Mouse (Mus musculus) neural tube, embryonic 14.5 days (tissue): ENCODE measurements at regions not wholly inside any gene's neighbourhood (a gene's known extent, or its start where the extent isn't known, plus 50 kb on each side); places are given as distances from the start of the nearest gene placed in this dataset.

Experiments used
- ATAC-seq: fragments of 200-750 bp; cut with Nextera tagmentation; 2 replicates; pipeline ENCODE4 v1.8.0; 2017; ENCODE audit warnings: low read depth, mild to moderate bottlenecking, moderate TSS enrichment, moderate library complexity
- H3K27ac ChIP-seq: fragments of 300-500 bp; sonication (generic); 2 replicates; pipeline ENCODE4 v1.5.1; 2014; ENCODE audit warnings: low read depth, mild to moderate bottlenecking, control low read depth, low read length, moderate library complexity, mixed read lengths
- H3K27me3 ChIP-seq: fragments of 300-500 bp; sonication (generic); 2 replicates; pipeline ENCODE4 v1.6.1; 2014; ENCODE audit warnings: low read length; ENCODE audit not compliant: control insufficient read depth, insufficient read depth
- H3K36me3 ChIP-seq: fragments of 300-500 bp; sonication (generic); 2 replicates; pipeline ENCODE4 v1.6.1; 2014; ENCODE audit warnings: low read length, mixed read lengths; ENCODE audit not compliant: control insufficient read depth, insufficient read depth
- H3K4me1 ChIP-seq: fragments of 300-500 bp; sonication (generic); 2 replicates; pipeline ENCODE4 v1.6.1; 2014; ENCODE audit warnings: low read length; ENCODE audit not compliant: control insufficient read depth, insufficient read depth
- H3K4me2 ChIP-seq: fragments of 300-500 bp; sonication (generic); 2 replicates; pipeline ENCODE4 v1.6.1; 2014; ENCODE audit warnings: mild to moderate bottlenecking, low read depth, low read length, control low read depth
- H3K4me3 ChIP-seq: fragments of 300-500 bp; sonication (generic); 2 replicates; pipeline ENCODE4 v1.5.1; 2014; ENCODE audit warnings: low read depth, low read length, control low read depth, mixed read lengths
- H3K9ac ChIP-seq: fragments of 300-500 bp; sonication (generic); replicated peaks from 2 replicates; pipeline ENCODE4 v1.6.1; 2014; ENCODE audit warnings: low read depth, mild to moderate bottlenecking, control low read depth, low read length, mixed read lengths
- H3K9me3 ChIP-seq: fragments of 300-500 bp; sonication (generic); 2 replicates; pipeline ENCODE4 v1.6.1; 2016; ENCODE audit warnings: low read length; ENCODE audit not compliant: control insufficient read depth
- WGBS: fragments of 180-500 bp; shearing (Covaris S2); extraction: QIAGEN DNeasy Blood & Tissue Kit; methylation state at CpG from one replicate; pipeline ENCODE4 v1.1.7; 2014; 5-methylcytosine and 5-hydroxymethylcytosine counted together

DNA sequence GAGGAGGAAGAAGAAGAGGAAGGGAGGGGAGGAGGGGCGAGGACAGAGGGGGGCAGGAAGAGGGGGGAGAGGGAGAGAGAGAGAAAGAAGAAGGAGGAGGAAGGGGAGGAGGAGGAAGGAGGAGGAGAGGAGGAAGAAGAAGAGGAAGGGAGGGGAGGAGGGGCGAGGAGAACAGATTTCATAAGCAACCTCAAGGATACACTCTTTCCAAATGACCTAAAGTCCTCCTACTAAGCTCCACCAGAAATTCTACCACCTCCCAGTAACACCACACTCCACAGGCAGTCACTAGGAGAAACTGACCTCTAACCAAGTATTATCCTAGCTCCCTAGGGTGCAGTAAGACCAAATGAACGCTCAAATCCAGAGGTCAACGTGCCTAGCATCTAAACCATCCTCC lies 332.1 kb downstream of the Mllt3 start:
- no peaks in the 10 kb centered on the region for H3K9me3 ChIP-seq
- 83% methylated on average over 4 of the region's 4 CpGs for WGBS
- no peak overlapping the region for H3K4me3 ChIP-seq
- H3K27me3 ChIP-seq: no peaks in the 10 kb centered on the region
- no peaks in the 10 kb centered on the region for H3K36me3 ChIP-seq
- no peak for ATAC-seq
- H3K9ac ChIP-seq: no peak overlapping the region
- H3K27ac ChIP-seq: no peak overlapping the region
- no peak overlapping the region for H3K4me2 ChIP-seq
- peaks cover 2% of the 10 kb centered on the region; the same call in 1 of the 2 replicates for H3K4me1 ChIP-seq

DNA sequence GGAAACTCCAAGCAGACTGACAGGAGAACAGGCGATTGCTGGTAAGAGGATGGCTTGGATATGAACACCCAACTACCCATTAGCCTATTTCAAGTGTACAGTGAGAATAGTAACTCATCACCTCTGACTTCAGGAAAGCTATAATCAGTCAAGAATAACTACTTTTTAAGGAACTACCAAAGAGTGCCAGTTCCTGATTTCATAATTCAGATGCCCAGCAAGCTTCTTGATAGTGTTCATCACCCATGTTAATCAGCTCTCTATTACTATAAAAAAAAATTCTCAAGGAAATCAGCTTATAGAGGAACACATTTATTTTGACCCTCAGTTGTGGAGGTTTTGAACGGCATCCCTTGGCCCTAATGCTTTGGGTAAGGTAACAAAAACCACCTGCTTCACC lies 332.7 kb downstream of the Mllt3 start:
- Histone ChIP-seq H3K4me2 (no peak overlapping the region), H3K27me3 (no peaks in the 10 kb centered on the region), H3K9me3 (no peaks in the 10 kb centered on the region), H3K4me3 (no peak overlapping the region), H3K4me1 (peaks cover 2% of the 10 kb centered on the region; the same call in 1 of the 2 replicates), H3K9ac (no peak overlapping the region), H3K27ac (no peak overlapping the region), H3K36me3 (no peaks in the 10 kb centered on the region)
- 89% methylated on average over 2 of the region's 2 CpGs for WGBS
- ATAC-seq: no peak

DNA sequence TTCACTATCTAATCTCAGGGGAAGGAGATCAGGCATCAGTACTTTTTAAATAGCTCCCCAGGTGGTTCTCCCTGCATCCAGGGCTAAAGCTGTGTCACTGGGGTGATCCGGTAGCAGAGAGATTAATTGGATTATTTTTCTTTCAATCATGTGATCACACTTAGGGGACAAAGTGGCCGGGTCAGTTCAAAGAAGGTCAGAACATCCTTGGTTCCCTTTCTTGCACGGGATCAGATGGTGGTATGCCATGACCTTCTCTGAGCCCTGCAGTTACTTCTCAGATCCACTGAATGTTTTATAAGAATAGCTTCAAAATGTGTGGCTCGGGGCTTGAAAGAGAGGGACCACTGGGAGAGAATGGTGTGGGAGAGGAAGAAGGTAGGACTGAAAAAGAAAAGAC lies 333.6 kb downstream of the Mllt3 start:
- Histone ChIP-seq H3K9ac (no peak overlapping the region), H3K4me2 (no peak overlapping the region), H3K27ac (no peak overlapping the region), H3K9me3 (no peaks in the 10 kb centered on the region), H3K4me1 (peaks cover 2% of the 10 kb centered on the region; the same call in 1 of the 2 replicates), H3K27me3 (no peaks in the 10 kb centered on the region), H3K36me3 (no peaks in the 10 kb centered on the region), H3K4me3 (no peak overlapping the region)
- 40% methylated on average over 4 of the region's 4 CpGs for WGBS
- ATAC-seq: no peak

DNA sequence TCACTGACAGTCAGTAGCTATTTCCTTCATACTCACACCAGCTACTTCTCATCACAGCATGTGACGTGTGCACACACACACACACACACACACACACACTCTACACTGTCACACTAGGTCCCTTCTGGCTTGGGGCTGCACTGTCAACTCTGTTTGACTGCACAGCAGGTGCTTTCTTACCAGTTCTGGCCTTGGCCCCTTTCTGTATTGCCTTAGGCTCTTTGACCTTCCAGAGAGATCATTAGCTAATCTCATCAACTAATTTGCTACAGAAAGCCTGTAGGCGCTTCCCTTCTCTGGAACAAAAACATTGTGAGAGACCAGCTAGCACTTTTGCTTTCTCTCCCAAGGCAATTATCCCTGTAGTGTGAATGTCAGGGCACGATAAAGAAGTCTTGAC lies 334.4 kb downstream of the Mllt3 start:
- Histone ChIP-seq H3K4me3 (no peak overlapping the region), H3K9ac (no peak overlapping the region), H3K36me3 (no peaks in the 10 kb centered on the region), H3K9me3 (no peaks in the 10 kb centered on the region), H3K27me3 (no peaks in the 10 kb centered on the region), H3K27ac (no peak overlapping the region), H3K4me1 (peaks cover 2% of the 10 kb centered on the region; the same call in 1 of the 2 replicates), H3K4me2 (no peak overlapping the region)
- ATAC-seq: no peak
- 50% methylated on average over 3 of the region's 3 CpGs for WGBS

DNA sequence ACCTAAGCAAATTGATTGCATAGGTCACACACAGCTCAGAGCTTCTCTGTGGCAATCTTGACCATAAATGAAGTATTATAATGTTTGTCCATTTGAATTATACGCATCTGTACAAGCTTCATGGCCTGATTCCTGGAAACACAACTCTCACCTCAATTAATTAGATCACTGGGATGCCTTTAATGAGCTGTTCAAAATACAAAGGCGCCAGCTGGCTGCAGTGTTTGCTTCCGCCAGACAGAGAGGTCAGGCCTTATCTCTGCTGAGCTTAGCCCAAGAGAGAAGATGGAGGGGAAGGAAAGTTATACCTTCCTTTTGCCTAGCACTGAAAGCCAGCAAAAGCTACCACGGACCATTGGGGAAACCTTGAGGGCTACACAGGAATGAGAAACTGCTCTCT lies 336.2 kb downstream of the Mllt3 start:
- no peak overlapping the region for H3K27ac ChIP-seq
- no peaks in the 10 kb centered on the region for H3K27me3 ChIP-seq
- H3K9ac ChIP-seq: no peak overlapping the region
- no peaks in the 10 kb centered on the region for H3K9me3 ChIP-seq
- WGBS: 78% methylated on average over 4 of the region's 4 CpGs
- H3K4me1 ChIP-seq: peaks cover 2% of the 10 kb centered on the region; the same call in 1 of the 2 replicates
- no peak overlapping the region for H3K4me3 ChIP-seq
- no peaks in the 10 kb centered on the region for H3K36me3 ChIP-seq
- ATAC-seq: no peak
- no peak overlapping the region for H3K4me2 ChIP-seq

DNA sequence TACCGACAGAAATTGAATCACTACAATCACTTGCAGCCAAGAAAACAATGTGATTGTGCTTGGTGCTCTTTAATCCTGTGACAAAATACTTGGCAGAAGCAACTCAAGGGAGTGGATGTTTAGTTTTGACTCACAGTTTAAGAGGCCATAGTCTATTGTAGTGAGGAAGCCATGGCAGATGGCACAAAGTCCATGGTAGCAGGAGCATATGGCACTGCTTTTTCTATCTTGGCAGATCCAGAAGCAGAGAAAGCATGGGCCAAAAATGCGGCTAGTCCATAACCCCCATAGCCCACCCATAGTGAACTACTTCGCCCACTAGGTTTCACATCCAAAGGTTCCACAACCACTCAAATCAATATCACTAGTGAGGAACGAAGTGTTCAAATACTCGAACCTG lies 337.4 kb downstream of the Mllt3 start:
- Histone ChIP-seq H3K4me1 (peaks cover 2% of the 10 kb centered on the region; the same call in 1 of the 2 replicates), H3K4me3 (no peak overlapping the region), H3K9me3 (no peaks in the 10 kb centered on the region), H3K27me3 (no peaks in the 10 kb centered on the region), H3K36me3 (no peaks in the 10 kb centered on the region), H3K4me2 (no peak overlapping the region), H3K27ac (no peak overlapping the region), H3K9ac (no peak overlapping the region)
- 91% methylated on average over 5 of the region's 5 CpGs for WGBS
- no peak for ATAC-seq

DNA sequence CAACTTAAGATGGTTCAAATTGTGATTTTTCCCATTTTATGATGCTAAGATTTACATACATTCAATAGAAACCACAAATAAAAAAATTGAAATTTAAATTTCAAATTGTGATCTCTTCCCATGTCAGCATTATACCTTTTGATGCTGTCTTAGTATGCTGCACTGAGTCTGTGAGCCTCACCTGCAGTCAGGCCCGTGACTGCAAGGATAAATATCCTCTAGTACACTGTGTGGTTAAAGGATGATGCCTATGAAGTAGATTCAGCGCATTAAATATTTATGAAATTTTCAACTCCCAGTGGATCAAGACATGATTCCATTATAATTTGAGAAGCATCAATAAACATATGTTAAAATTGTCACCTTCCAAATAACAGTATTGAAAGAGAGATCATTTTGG lies 340.4 kb downstream of the Mllt3 start:
- Histone ChIP-seq H3K4me3 (no peak overlapping the region), H3K27ac (no peak overlapping the region), H3K36me3 (no peaks in the 10 kb centered on the region), H3K4me2 (no peak overlapping the region), H3K4me1 (no peaks in the 10 kb centered on the region), H3K9ac (no peak overlapping the region), H3K9me3 (no peaks in the 10 kb centered on the region), H3K27me3 (no peaks in the 10 kb centered on the region)
- no peak for ATAC-seq
- WGBS: 78% methylated on average over 2 of the region's 2 CpGs

DNA sequence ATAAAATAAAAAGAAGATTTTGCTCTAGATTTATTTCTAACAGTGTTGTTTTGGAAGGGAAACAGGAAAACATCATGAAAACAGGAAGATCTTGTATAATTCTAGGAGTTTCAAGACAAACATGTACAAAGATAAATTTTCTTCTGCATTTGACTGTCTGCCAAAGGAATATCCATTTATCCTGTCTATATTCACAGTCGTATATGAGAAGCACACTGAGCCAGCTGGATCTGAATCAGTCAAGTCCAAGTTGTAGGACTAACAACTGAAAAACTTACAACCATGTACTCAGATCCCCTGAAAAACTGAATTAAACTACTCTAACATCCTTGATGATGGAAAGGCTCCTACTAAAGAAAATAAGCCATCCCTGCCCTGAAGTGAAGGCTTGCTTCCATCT lies 348.2 kb downstream of the Mllt3 start:
- H3K9me3 ChIP-seq: no peaks in the 10 kb centered on the region
- H3K4me1 ChIP-seq: no peaks in the 10 kb centered on the region
- 78% methylated on average over 1 of the region's 1 CpGs for WGBS
- H3K27me3 ChIP-seq: no peaks in the 10 kb centered on the region
- H3K4me2 ChIP-seq: no peak overlapping the region
- no peak overlapping the region for H3K4me3 ChIP-seq
- no peak overlapping the region for H3K9ac ChIP-seq
- no peak for ATAC-seq
- H3K36me3 ChIP-seq: no peaks in the 10 kb centered on the region
- H3K27ac ChIP-seq: no peak overlapping the region

DNA sequence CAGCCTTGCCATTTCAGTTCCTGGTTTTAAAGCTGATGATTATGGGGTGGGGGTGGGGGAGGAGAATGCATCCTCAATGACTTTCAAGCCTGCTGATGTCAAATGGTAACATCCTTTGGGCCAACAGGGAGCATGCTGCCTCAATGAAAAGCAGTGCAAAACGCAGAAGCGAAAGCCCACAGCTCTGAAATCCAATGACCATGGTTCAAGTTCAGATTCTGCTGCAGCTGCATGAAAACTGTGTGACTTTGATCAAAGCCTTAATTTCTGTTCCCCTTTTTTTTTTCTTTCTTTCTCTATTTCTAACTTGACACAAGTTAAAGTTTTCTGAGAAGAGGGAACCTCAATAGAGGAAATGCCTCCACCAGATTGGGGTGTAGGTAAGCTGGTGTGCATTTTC lies 350.4 kb downstream of the Mllt3 start:
- Histone ChIP-seq H3K4me2 (no peak overlapping the region), H3K27me3 (no peaks in the 10 kb centered on the region), H3K9me3 (no peaks in the 10 kb centered on the region), H3K9ac (no peak overlapping the region), H3K36me3 (no peaks in the 10 kb centered on the region), H3K4me1 (no peaks in the 10 kb centered on the region), H3K27ac (no peak overlapping the region), H3K4me3 (no peak overlapping the region)
- no peak for ATAC-seq
- whole genome bisulfite sequencing: 89% methylated on average over 2 of the region's 2 CpGs

DNA sequence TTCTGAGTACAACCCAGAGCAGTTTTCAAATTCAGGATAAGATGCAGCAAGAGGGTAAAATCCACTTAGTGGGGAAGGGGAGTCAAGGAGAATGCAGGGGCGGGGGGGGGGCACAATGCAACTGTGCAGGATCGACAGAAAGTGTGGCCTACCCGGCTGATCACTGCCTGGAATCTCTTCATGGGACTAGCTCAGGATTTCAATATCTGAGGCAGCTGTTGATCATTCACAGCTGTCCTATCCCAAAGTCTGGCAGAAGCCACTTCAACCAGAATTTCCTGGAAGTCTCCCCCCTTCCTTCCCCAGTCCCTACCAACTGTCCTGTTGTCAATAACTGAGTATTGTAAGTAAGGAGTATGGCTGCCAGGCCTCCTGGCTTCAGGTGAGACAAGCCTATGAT lies 362.1 kb downstream of the Mllt3 start:
- Histone ChIP-seq H3K4me3 (no peak overlapping the region), H3K9ac (no peak overlapping the region), H3K36me3 (no peaks in the 10 kb centered on the region), H3K27me3 (no peaks in the 10 kb centered on the region), H3K4me2 (no peak overlapping the region), H3K4me1 (no peaks in the 10 kb centered on the region), H3K27ac (no peak overlapping the region), H3K9me3 (no peaks in the 10 kb centered on the region)
- no peak for ATAC-seq
- 82% methylated on average over 3 of the region's 3 CpGs for WGBS
